Mouse (Mus musculus) midbrain, embryonic 14.5 days (tissue): Measurements from ENCODE around the gene Chd9. TPM values are rescaled to one million over a fixed set of nuclear protein-coding genes. Genes with fewer than 3 reads are reported as not detected.

Experiments used
- ATAC-seq: fragments of 200-750 bp; cut with Nextera tagmentation; 2 replicates; pipeline ENCODE4 v1.8.0; 2017; ENCODE audit warnings: moderate number of reproducible peaks, moderate library complexity; ENCODE audit not compliant: low FRiP score, low TSS enrichment
- DNase-seq: peaks from one replicate; pipeline ENCODE4 v3.0.0-alpha.2; 2015
- H3K27ac ChIP-seq: fragments of 300-500 bp; sonication (generic); replicated peaks from 2 replicates; pipeline ENCODE4 v1.5.1; 2014; ENCODE audit warnings: mild to moderate bottlenecking, low read depth, low read length, moderate library complexity
- H3K27me3 ChIP-seq: fragments of 300-500 bp; sonication (generic); 2 replicates; pipeline ENCODE4 v1.6.1; 2014; ENCODE audit warnings: low read length, control low read depth, mixed read lengths; ENCODE audit not compliant: control insufficient read depth, insufficient read depth
- H3K36me3 ChIP-seq: fragments of 300-500 bp; sonication (generic); 2 replicates; pipeline ENCODE4 v1.6.1; 2014; ENCODE audit warnings: low read length, control low read depth; ENCODE audit not compliant: control insufficient read depth, insufficient read depth
- H3K4me1 ChIP-seq: fragments of 300-500 bp; sonication (generic); 2 replicates; pipeline ENCODE4 v1.6.1; 2014; ENCODE audit warnings: mild to moderate bottlenecking, antibody characterized with exemption, low read length, control low read depth; ENCODE audit not compliant: control insufficient read depth, insufficient read depth
- H3K4me2 ChIP-seq: fragments of 300-500 bp; sonication (generic); 2 replicates; pipeline ENCODE4 v1.6.1; 2014; ENCODE audit warnings: mild to moderate bottlenecking, low read length, moderate library complexity
- H3K4me3 ChIP-seq: fragments of 300-500 bp; sonication (generic); replicated peaks from 2 replicates; pipeline ENCODE4 v1.5.1; 2014; ENCODE audit warnings: low read depth, low read length
- H3K9ac ChIP-seq: fragments of 300-500 bp; sonication (generic); replicated peaks from 2 replicates; pipeline ENCODE4 v1.6.1; 2014; ENCODE audit warnings: mild to moderate bottlenecking, low read length, moderate library complexity
- H3K9me3 ChIP-seq: fragments of 300-500 bp; sonication (generic); 2 replicates; pipeline ENCODE4 v1.6.1; 2016; ENCODE audit warnings: low read length, control low read depth, mixed read lengths; ENCODE audit not compliant: control insufficient read depth
- WGBS: fragments of 180-500 bp; shearing (Covaris S2); extraction: QIAGEN DNeasy Blood & Tissue Kit; methylation state at CpG from one replicate; pipeline ENCODE4 v1.1.7; 2014; 5-methylcytosine and 5-hydroxymethylcytosine counted together
- polyA plus RNA-seq: library from polyadenylated mRNA; unstranded; fragments of >200 nt; fragmentation: Nextera tagmentation; extraction: Ambion mirVana; gene quantifications from 2 replicates; pipeline ENCODE4 v1.2.1, GENCODE M21; 2014

Gene Chd9
- polyA plus RNA-seq, 1 experiment from 2014 or later = 90.8 TPM

GRCm38 (mm10) chr8:90861266-90861944 is 33.3 kb downstream of the Chd9 start:
- Histone ChIP-seq H3K36me3 (no peaks in the 10 kb centered on the region), H3K27ac (peak overlapping the region; percentile 83), H3K27me3 (no peaks in the 10 kb centered on the region), H3K9ac (peak overlapping the region; percentile 31; the same call in 1 of the 2 replicates), H3K9me3 (no peaks in the 10 kb centered on the region), H3K4me3 (no peak overlapping the region), H3K4me2 (peak overlapping the region; percentile 37), H3K4me1 (peaks cover 18% of the 10 kb centered on the region)
- ATAC-seq = peak; percentile 57
- 3% methylated on average over 9 of the region's 9 CpGs for WGBS
- DNase-seq = peak; percentile 73

GRCm38 (mm10) chr8:90862038-90862437 is 33.9 kb downstream of the Chd9 start:
- Histone ChIP-seq H3K27ac (peak overlapping the region; percentile 83), H3K9ac (peak overlapping the region; percentile 31; the same call in 1 of the 2 replicates), H3K27me3 (no peaks in the 10 kb centered on the region), H3K4me1 (peaks cover 18% of the 10 kb centered on the region), H3K36me3 (no peaks in the 10 kb centered on the region), H3K4me2 (peak overlapping the region; percentile 37), H3K9me3 (no peaks in the 10 kb centered on the region), H3K4me3 (no peak overlapping the region)
- ATAC-seq = peak; percentile 88
- DNase-seq = peak; percentile 83
- 2% methylated on average over 9 of the region's 9 CpGs for WGBS

- Histone ChIP-seq H3K4me1 (peaks cover 30% of the 10 kb centered on the region), H3K4me3 (no peak overlapping the region), H3K27ac (no peak overlapping the region), H3K9me3 (no peaks in the 10 kb centered on the region), H3K9ac (no peak overlapping the region), H3K27me3 (no peaks in the 10 kb centered on the region), H3K36me3 (no peaks in the 10 kb centered on the region), H3K4me2 (no peak overlapping the region)
- WGBS = 94% methylated on average over 2 of the region's 2 CpGs
- ATAC-seq (no peak), DNase-seq (no peak)
Measured at GRCm38 (mm10) chr8:90867061-90867460, 38.9 kb downstream of the Chd9 start.

GRCm38 (mm10) chr8:90867911-90868310 is 39.8 kb downstream of the Chd9 start:
- H3K27ac ChIP-seq = no peak overlapping the region
- no peaks in the 10 kb centered on the region for H3K9me3 ChIP-seq
- H3K36me3 ChIP-seq = no peaks in the 10 kb centered on the region
- DNase-seq (no peak), ATAC-seq (no peak)
- H3K4me3 ChIP-seq = no peak overlapping the region
- H3K4me2 ChIP-seq = no peak overlapping the region
- 82% methylated on average over 4 of the region's 4 CpGs for WGBS
- H3K4me1 ChIP-seq = peaks cover 22% of the 10 kb centered on the region
- H3K9ac ChIP-seq = no peak overlapping the region
- H3K27me3 ChIP-seq = no peaks in the 10 kb centered on the region

- 85% methylated on average over 4 of the region's 4 CpGs for WGBS
- no peak for DNase-seq
- H3K27ac ChIP-seq = no peak overlapping the region
Measured at GRCm38 (mm10) chr8:90868334-90868733, 40.2 kb downstream of the Chd9 start.

GRCm38 (mm10) chr8:90869071-90869919 is 41.1 kb downstream of the Chd9 start:
- H3K4me3 ChIP-seq = no peak overlapping the region
- DNase-seq (peak; percentile 71), ATAC-seq (peak; percentile 25)
- WGBS = 45% methylated on average over 18 of the region's 18 CpGs
- H3K27me3 ChIP-seq = no peaks in the 10 kb centered on the region
- no peak overlapping the region; the same call in 1 of the 2 replicates for H3K9ac ChIP-seq
- H3K27ac ChIP-seq = peak overlapping the region; percentile 88
- peak overlapping the region; percentile 46 for H3K4me2 ChIP-seq
- no peaks in the 10 kb centered on the region for H3K36me3 ChIP-seq
- H3K4me1 ChIP-seq = peaks cover 22% of the 10 kb centered on the region
- H3K9me3 ChIP-seq = no peaks in the 10 kb centered on the region

More at GRCm38 (mm10) chr8:90868334-90868733, 40.2 kb downstream of the Chd9 start:
- H3K27me3 ChIP-seq = no peaks in the 10 kb centered on the region
- H3K4me3 ChIP-seq = no peak overlapping the region
- no peaks in the 10 kb centered on the region for H3K9me3 ChIP-seq
- peaks cover 22% of the 10 kb centered on the region for H3K4me1 ChIP-seq
- no peak overlapping the region for H3K9ac ChIP-seq
- no peaks in the 10 kb centered on the region for H3K36me3 ChIP-seq
- no peak for ATAC-seq
- H3K4me2 ChIP-seq = no peak overlapping the region

- Histone ChIP-seq H3K4me2 (peak overlapping the region; percentile 46), H3K4me1 (peaks cover 22% of the 10 kb centered on the region), H3K36me3 (no peaks in the 10 kb centered on the region), H3K27me3 (no peaks in the 10 kb centered on the region), H3K9ac (no peak overlapping the region; the same call in 1 of the 2 replicates), H3K27ac (peak overlapping the region; percentile 88), H3K9me3 (no peaks in the 10 kb centered on the region), H3K4me3 (peak overlapping the region; percentile 12; the same call in 1 of the 2 replicates)
- ATAC-seq = peak; percentile 86
- peak; percentile 88 for DNase-seq
- WGBS = 5% methylated on average over 22 of the region's 22 CpGs
Measured at GRCm38 (mm10) chr8:90869920-90870777, 42.0 kb downstream of the Chd9 start.

GRCm38 (mm10) chr8:90871375-90872080 is 43.4 kb downstream of the Chd9 start:
- H3K4me3 ChIP-seq = no peak overlapping the region
- no peaks in the 10 kb centered on the region for H3K36me3 ChIP-seq
- no peaks in the 10 kb centered on the region for H3K9me3 ChIP-seq
- no peak overlapping the region for H3K4me2 ChIP-seq
- H3K27ac ChIP-seq = peak overlapping the region; percentile 88
- H3K9ac ChIP-seq = no peak overlapping the region
- ATAC-seq (no peak), DNase-seq (peak; percentile 51)
- H3K4me1 ChIP-seq = peaks cover 30% of the 10 kb centered on the region
- WGBS = 66% methylated on average over 6 of the region's 6 CpGs
- H3K27me3 ChIP-seq = no peaks in the 10 kb centered on the region
